Mouse (Mus musculus) bone marrow macrophage, adult 2 months (primary cell): Measurements from ENCODE around the gene Brd4. TPM values are rescaled to one million over a fixed set of nuclear protein-coding genes. Genes with fewer than 3 reads are reported as not detected.
A peak's percentile ranks its signal among the peaks of the same experiment; 100 is the strongest.

ENCODE experiments used
- H3K27ac ChIP-seq: 2 replicates; pipeline ENCODE4 v1.5.1; 2012; ENCODE audit warnings: low read depth, low read length; ENCODE audit not compliant: insufficient read depth
- H3K4me1 ChIP-seq: 2 replicates; pipeline ENCODE4 v1.6.1; 2012; ENCODE audit warnings: low read length; ENCODE audit not compliant: control insufficient read depth, insufficient read depth
- H3K4me3 ChIP-seq: 2 replicates; pipeline ENCODE4 v1.5.1; 2012; ENCODE audit warnings: mild to moderate bottlenecking, low read length, moderate library complexity; ENCODE audit not compliant: insufficient read depth
- CTCF ChIP-seq: IDR thresholded peaks from 2 replicates; pipeline ENCODE4 v1.5.1; 2012; ENCODE audit warnings: low read depth, mild to moderate bottlenecking, low read length, moderate library complexity
- POLR2A ChIP-seq: IDR thresholded peaks from 2 replicates; pipeline ENCODE4 v1.6.1; 2012; ENCODE audit warnings: mild to moderate bottlenecking, low read depth, low read length, borderline replicate concordance
- polyA plus RNA-seq: library from polyadenylated mRNA; stranded (reverse); fragments of >200 nt; gene quantifications from 2 replicates; pipeline ENCODE4 v1.2.4, GENCODE M21; 2012; ENCODE audit not compliant: missing spikeins, insufficient read depth, insufficient read length

Brd4 gene
- polyA plus RNA-seq, 1 experiment: 88.2 TPM

DNA sequence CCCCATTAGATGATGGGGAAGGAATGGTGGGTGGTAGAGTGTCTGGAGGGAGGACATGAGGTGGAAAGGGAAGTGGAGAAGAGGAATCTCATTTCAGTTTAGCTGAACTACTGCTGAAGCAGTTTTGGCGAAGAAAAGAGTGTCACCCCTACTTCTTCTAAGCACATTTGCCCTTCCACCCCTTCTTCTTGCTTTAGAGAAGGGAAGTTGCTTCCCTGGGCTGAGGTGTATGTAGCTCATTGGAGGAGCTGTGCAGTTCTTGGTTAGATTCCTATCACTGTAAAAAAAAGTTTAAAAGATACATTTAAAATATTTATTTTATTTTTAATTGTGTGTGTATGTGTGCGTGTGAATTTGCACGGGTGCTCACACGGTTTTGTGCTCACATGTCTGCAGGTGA lies 107.6 kb downstream of the Brd4 start:
- no peak overlapping the region for H3K27ac ChIP-seq
- H3K4me1 ChIP-seq: no peaks in the 10 kb centered on the region
- H3K4me3 ChIP-seq: no peak overlapping the region
- TF ChIP-seq CTCF (no peak), POLR2A (no peak)

DNA sequence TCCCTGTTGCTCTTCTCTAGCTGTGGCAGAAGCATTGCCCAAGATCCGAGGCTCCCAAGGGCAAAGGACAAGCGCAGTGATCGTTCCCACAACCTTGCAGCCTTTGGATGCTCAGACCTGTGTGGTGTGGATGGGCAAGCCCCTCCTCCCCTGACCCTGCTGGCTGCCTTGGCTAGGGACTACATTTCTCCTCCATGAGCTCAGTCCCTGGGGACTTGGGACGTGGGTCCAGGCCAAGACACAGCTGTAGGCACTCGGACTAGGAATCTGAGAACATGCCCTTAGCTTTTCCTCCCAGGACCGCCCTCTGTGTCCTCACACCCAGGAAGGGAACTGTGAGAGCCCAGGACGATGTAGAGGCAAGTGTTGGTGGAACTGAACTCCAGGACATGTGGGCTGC lies 111.4 kb downstream of the Brd4 start:
- TF ChIP-seq CTCF: no peak
- TF ChIP-seq POLR2A: no peak
- H3K4me3 ChIP-seq: no peak overlapping the region
- no peak overlapping the region for H3K27ac ChIP-seq
- H3K4me1 ChIP-seq: peaks cover 8% of the 10 kb centered on the region

DNA sequence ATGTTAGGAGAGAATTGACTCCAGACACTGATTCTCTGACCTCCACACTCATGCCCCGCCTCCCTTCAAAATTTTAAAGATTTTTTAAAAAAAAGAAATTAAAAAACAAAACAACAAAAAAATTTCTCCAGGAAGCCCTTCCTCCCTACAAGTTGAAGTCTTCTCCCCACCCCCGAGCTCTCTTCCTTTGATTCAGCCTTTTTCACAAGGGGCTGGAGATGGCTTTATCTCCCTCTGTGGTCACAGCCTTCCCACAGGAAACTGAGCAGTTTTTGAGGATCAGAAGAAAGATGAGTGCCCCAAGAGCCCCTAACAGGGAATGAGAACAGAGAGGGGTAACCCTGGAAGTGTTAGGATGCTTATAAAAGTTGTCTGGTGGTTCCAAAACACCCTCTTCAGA lies 112.0 kb downstream of the Brd4 start:
- no peak for TF ChIP-seq POLR2A
- Histone ChIP-seq H3K4me1 (peaks cover 8% of the 10 kb centered on the region), H3K4me3 (no peak overlapping the region), H3K27ac (no peak overlapping the region)

DNA sequence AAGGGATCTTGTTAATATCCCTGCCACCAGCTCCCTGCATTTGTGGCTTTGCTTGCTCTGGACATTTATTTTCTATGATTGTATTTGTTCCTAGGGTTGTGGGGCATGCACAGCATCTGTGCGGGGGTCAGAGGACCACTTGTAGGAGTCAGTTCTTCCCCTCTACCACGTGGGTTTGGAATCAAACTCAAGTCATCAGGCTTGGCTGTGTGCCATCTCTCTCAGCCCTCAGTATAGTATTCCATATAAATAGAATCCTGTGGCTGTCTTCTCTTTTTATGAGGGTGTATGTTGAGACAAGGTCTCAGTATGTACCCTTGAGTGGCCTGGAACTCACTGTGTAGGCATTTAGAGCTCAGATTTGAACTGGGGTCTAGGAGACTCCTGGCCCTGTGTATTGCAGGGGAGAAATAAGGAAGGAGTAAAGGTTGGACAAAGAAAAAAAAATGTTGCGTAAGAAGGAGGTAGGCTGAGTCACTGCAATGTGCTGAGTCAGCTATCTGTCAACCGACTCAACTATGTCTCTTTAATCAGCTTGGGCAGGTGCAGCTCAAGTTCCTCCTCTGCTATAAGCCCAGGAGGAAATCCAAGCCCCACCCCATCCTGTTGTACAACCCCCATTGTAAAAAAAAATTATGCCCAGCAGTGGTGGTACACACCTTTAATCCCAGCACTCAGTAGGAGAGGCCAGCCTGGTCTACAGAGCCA lies 114.8 kb downstream of the Brd4 start:
- H3K4me3 ChIP-seq: no peak overlapping the region
- H3K4me1 ChIP-seq: peaks cover 14% of the 10 kb centered on the region
- H3K27ac ChIP-seq: no peak overlapping the region
- TF ChIP-seq CTCF (no peak), POLR2A (no peak)

DNA sequence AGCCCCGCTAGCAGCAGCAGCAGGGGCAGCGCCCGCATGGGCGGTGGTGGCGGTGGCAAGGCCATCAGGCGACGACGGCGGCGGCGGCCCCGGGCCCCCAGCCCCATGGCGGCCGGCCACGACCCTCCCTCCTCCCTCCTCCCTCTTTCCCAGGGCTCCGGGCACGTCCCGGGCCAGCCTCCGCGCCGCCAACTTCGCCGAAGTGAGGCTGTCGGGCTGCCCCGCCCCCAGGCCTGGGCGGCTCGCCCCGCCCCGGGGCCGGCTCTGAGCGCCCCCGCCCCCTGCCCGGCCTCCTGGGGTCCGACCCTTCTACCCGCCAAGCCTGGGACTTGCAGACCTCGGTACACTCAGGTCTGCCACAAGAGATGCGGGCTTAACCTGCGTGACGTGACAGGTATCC lies 117.8 kb downstream of the Brd4 start, which contains the start of gene Notch3:
Gene Notch3, minus strand, starts transcription at position 166 of the 400 bp plus-strand sequence.
- Histone ChIP-seq H3K4me3 (peak within 1 kb of the TSS; percentile 5; the same call in 1 of the 2 replicates), H3K27ac (no peak within 1 kb of the TSS), H3K4me1 (peaks cover 19% of the 10 kb centered on the region)
- TF ChIP-seq CTCF (no peak), POLR2A (no peak)

DNA sequence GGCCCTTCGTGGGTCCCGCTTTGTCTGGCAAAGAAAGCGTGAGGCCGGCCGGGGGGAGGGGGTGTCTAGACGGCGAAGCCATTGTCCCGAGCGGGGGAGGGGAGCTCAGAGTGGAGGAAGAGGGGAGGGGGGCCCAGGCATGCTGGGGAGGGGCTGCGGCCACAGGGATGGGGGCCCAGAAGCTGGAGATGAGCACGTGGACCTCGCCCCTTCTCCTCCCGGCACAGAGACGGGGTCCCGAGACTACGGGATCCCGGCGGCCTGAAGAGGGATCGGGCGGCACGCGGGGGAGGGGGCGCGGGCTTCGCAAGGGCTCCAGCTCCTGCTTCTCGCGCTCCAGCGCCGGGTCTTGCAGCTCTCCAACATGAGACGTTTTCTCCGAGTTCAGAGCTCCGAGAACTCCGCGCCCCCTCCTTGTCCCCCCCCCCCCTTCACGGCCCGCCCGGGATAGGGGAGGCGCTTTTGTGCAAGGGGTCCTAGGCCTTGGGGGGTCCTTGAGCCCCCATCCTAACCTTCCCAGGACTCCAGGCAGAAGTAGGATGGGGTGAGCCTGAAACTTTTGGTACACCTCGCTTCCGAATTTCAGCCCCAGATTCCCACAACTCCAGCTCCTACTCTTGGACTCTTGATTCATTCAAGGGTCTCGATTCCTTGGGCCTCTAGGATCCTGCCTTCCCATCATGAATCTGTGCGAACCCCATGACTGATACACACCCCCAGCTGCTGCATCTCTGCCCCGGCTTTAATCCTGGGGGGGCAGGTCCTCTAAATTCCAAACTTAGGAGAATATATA lies 118.5 kb downstream of the Brd4 start:
- no peak overlapping the region for H3K27ac ChIP-seq
- TF ChIP-seq POLR2A (no peak), CTCF (no peak)
- H3K4me3 ChIP-seq: peak overlapping the region; percentile 5; the same call in 1 of the 2 replicates
- peaks cover 19% of the 10 kb centered on the region for H3K4me1 ChIP-seq

DNA sequence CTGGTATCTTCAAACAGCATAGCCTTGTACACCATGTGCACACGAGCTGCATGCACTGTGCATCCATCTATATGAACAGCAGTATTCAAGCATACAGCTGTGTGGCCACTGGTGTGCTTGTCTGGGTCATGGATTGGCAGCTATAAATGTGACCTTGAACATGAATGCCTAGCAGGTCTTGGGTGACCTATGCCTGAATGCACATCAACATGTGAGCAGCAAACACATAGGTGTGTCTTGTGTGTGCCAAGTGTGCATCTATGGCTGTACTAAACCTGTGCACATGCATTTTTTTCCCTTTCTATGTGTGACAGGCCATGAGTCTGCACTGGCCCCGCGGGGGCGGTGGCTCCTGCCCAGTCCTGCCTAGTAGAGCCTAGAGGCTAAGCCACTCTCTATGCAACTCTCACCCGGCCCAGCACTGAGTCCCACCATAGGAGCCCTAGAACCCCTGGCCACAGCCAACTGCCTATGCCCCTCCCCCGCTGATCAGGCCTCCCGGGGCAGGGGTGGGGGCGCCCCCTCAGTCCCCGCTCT lies 119.2 kb downstream of the Brd4 start:
- H3K4me3 ChIP-seq: no peak overlapping the region
- H3K4me1 ChIP-seq: peaks cover 19% of the 10 kb centered on the region
- H3K27ac ChIP-seq: no peak overlapping the region
- no peak for TF ChIP-seq POLR2A
- TF ChIP-seq CTCF: no peak

DNA sequence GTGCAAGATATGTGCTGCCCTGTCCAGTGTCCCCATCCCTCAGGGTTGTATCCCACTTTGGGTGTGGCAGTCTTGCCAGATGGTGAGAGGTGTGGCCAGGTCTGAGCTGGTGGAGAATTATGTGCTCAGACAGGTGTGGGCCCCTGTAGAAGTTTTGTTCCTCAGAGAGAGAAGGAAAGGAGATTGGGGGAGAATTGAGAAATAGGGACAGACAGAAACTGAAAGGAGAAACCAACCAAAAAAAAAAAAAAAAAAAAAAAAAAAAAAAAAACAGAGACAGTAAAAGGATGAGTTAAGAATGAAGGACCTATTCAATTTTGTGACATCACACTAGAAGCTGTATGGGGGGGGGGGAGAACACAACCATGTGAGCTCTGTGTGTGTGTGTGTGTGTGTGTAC lies 119.7 kb downstream of the Brd4 start:
- Histone ChIP-seq H3K27ac (no peak overlapping the region), H3K4me1 (peaks cover 15% of the 10 kb centered on the region), H3K4me3 (no peak overlapping the region)
- TF ChIP-seq CTCF (no peak), POLR2A (no peak)

DNA sequence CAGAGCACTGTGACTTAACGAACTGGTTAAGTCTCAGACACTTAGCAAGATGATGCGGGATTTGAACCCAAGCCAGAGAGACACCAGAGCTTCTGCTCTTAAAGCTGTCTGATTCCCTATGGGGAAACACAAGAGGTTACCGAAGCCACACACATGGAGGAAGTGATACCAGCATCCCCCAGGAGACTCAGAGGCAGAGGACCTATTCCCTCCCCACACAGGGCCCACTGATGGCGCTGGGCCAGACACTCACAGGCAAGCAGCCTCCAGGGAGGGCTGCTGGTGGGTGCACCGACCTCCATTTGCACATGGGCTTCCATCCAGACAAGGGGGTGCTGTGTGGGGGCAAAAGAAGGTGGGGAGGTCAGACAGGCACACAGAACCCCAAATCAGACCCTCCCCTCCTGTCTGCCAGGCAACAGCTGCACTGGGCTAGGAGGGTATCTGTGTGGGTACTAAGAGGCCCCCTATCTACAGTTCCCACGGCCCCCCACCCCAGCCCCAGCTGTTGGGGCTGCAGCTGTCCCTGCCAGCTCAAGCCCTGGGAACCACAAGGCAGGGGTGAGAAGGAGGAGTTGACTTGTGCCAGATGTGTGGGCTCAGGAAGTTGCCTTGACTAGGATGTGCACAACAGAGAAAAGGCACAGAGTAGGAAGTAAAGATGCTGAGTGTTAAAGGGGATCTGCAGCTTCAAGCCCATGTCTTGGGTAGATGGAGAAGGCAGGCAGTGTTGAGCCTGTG lies 120.4 kb downstream of the Brd4 start:
- H3K4me1 ChIP-seq: peaks cover 11% of the 10 kb centered on the region
- no peak overlapping the region for H3K27ac ChIP-seq
- H3K4me3 ChIP-seq: no peak overlapping the region
- TF ChIP-seq POLR2A (no peak), CTCF (no peak)
